Mouse (Mus musculus): ENCODE results near the gene Aqp12. TPM values are rescaled to one million over a fixed set of nuclear protein-coding genes. Genes with fewer than 3 reads are reported as not detected.

Aqp12 gene
- total and polyA plus RNA-seq, 2 experiments from 2014 or later = not detected

DNA sequence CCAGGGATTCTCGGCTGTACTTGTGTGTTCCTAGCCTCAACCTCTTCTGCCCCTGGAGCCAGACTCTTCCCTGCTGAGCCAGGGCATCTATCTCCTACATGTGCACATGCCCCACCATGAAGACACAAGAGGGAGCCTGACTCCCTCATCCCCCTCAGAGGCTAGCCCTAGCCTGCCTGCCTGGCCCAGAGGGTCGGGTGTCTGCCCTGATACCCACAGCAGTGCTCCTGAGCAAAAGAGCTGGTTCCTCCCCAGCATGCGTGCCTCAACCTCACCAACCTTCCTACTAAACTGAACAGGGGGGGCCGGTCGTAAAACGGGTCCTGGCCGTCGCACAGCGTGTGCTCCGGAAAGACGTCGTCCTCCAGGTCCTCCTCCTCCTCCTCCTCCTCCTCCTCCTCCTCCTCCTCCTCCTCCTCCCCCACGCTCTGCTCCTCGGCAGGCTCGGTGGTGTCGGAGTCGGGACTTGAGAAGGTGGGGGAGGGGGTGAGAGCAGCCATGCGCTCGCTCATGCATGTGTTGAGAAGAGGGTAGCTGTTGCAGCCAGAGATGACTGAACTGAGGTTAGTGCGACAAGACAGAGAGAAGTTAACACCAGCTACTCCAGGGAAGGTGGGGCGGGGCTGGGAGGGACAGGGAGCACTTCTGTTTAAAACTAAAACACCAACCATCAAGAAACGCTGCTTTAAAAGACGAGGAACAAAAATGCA is 45.1 kb downstream of the Aqp12 start:
- TF ChIP-seq EP300 (IDR thresholded peaks at IDR 0.05; ENCODE audit: low read depth) (no peak), CTCF (IDR thresholded peaks at IDR 0.05; ENCODE audit: low read depth) (no peak)
- 57% methylated on average over 22 of the region's 23 CpGs for WGBS
- no peaks in the 10 kb centered on the region; the same call in 1 of the 2 replicates for H3K27me3 ChIP-seq (ENCODE audit: control insufficient read depth, insufficient read depth, low read length)
- H3K36me3 ChIP-seq (replicated peaks; ENCODE audit: control insufficient read depth, insufficient read depth, low read length) = no peaks in the 10 kb centered on the region
- H3K4me2 ChIP-seq (ENCODE audit: low read depth, low read length) = no peak overlapping the region
- H3K9me3 ChIP-seq (replicated peaks; ENCODE audit: control insufficient read depth, low read length) = no peaks in the 10 kb centered on the region
- H3K4me1 ChIP-seq (ENCODE audit: control insufficient read depth, insufficient read depth) = no peaks in the 10 kb centered on the region
- H3K27ac ChIP-seq (ENCODE audit: low read depth) = no peak overlapping the region
- H3K4me3 ChIP-seq (ENCODE audit: low read depth, low read length) = no peak overlapping the region
- DNase-seq (ENCODE audit: low spot score) (no peak), ATAC-seq (ENCODE audit: insufficient read depth, low read depth) (no peak)
- H3K9ac ChIP-seq (replicated peaks; ENCODE audit: low read depth, low read length) = no peak overlapping the region

Other genes starting within 250 kb of the Aqp12 start
- gene Gpc1, start 174.7 kb upstream of the Aqp12 start, total RNA-seq (2014; rRNA removed; ENCODE audit: low replicate concordance) = 201 and 227 TPM in 2 replicates
- gene Gpc1, start 174.7 kb upstream of the Aqp12 start, polyA plus RNA-seq (2015; fragmentation: Nextera tagmentation; extraction: Ambion mirVana) = 52.1 and 53.9 TPM in 2 replicates
- gene Ankmy1, start 103.4 kb upstream of the Aqp12 start, total RNA-seq (2014; rRNA removed; ENCODE audit: low replicate concordance) = not detected in 2 replicates
- 0.10 TPM in 1 of 2 replicates, not detected in the other for gene Ankmy1, start 103.4 kb upstream of the Aqp12 start, polyA plus RNA-seq (2015; fragmentation: Nextera tagmentation; extraction: Ambion mirVana)
- 23.5 and 26.8 TPM in 2 replicates for gene Dusp28, start 99.4 kb upstream of the Aqp12 start, total RNA-seq (2014; rRNA removed; ENCODE audit: low replicate concordance)
- 21.4 and 25.2 TPM in 2 replicates for gene Dusp28, start 99.4 kb upstream of the Aqp12 start, polyA plus RNA-seq (2015; fragmentation: Nextera tagmentation; extraction: Ambion mirVana)
- gene Rnpepl1, start 95.6 kb upstream of the Aqp12 start, total RNA-seq (2014; rRNA removed; ENCODE audit: low replicate concordance) = 73.2 and 89.0 TPM in 2 replicates
- 33.0 and 36.3 TPM in 2 replicates for gene Rnpepl1, start 95.6 kb upstream of the Aqp12 start, polyA plus RNA-seq (2015; fragmentation: Nextera tagmentation; extraction: Ambion mirVana)
- 41.9 and 46.3 TPM in 2 replicates for gene Capn10, start 72.0 kb upstream of the Aqp12 start, total RNA-seq (2014; rRNA removed; ENCODE audit: low replicate concordance)
- gene Capn10, start 72.0 kb upstream of the Aqp12 start, polyA plus RNA-seq (2015; fragmentation: Nextera tagmentation; extraction: Ambion mirVana) = 10.7 and 12.0 TPM in 2 replicates
- 0.23 and 0.85 TPM in 2 replicates for gene Gpr35, start 55.5 kb upstream of the Aqp12 start, total RNA-seq (2014; rRNA removed; ENCODE audit: low replicate concordance)
- 0.27 and 0.34 TPM in 2 replicates for gene Gpr35, start 55.5 kb upstream of the Aqp12 start, polyA plus RNA-seq (2015; fragmentation: Nextera tagmentation; extraction: Ambion mirVana)
- gene Kif1a, start 95.6 kb downstream of the Aqp12 start, total RNA-seq (2014; rRNA removed; ENCODE audit: low replicate concordance) = 15.6 and 16.4 TPM in 2 replicates
- gene Kif1a, start 95.6 kb downstream of the Aqp12 start, polyA plus RNA-seq (2015; fragmentation: Nextera tagmentation; extraction: Ambion mirVana) = 7.2 and 7.3 TPM in 2 replicates
- gene Agxt, start 128.9 kb downstream of the Aqp12 start, total RNA-seq (2014; rRNA removed; ENCODE audit: low replicate concordance) = 0.15 TPM in 1 of 2 replicates, not detected in the other
- gene Agxt, start 128.9 kb downstream of the Aqp12 start, polyA plus RNA-seq (2015; fragmentation: Nextera tagmentation; extraction: Ambion mirVana) = 0.12 TPM in 1 of 2 replicates, not detected in the other
- gene 2310007B03Rik, start 154.6 kb downstream of the Aqp12 start, total RNA-seq (2014; rRNA removed; ENCODE audit: low replicate concordance) = 0.76 TPM in 1 of 2 replicates, not detected in the other
- gene 2310007B03Rik, start 154.6 kb downstream of the Aqp12 start, polyA plus RNA-seq (2015; fragmentation: Nextera tagmentation; extraction: Ambion mirVana) = 0.07 and 0.29 TPM in 2 replicates
- 0.08 TPM in 2 replicates for gene Crocc2, start 162.4 kb downstream of the Aqp12 start, total RNA-seq (2014; rRNA removed; ENCODE audit: low replicate concordance)
- gene Crocc2, start 162.4 kb downstream of the Aqp12 start, polyA plus RNA-seq (2015; fragmentation: Nextera tagmentation; extraction: Ambion mirVana) = 0.34 and 0.48 TPM in 2 replicates
- 7.1 and 43.7 TPM in 2 replicates for gene Sned1, start 229.5 kb downstream of the Aqp12 start, total RNA-seq (2014; rRNA removed; ENCODE audit: low replicate concordance)
- gene Sned1, start 229.5 kb downstream of the Aqp12 start, polyA plus RNA-seq (2015; fragmentation: Nextera tagmentation; extraction: Ambion mirVana) = 3.0 and 3.9 TPM in 2 replicates

Data from heart, postnatal 0 days (tissue).